ENCODE assay signal across 8 mouse cellular contexts in genomic region chr13:91370021-91370420, GRCm38 (mm10).
DNase-seq lines count a peak whose midpoint lies in the region; ATAC-seq and TF ChIP-seq lines count a peak whose summit lies in the region.

No protein-coding gene starts in this region.

- no peaks in the 10 kb centered on the region for H3K9me3 ChIP-seq in lung, postnatal 0 days (ENCODE audit: low read length)
- no peaks in the 10 kb centered on the region for H3K9me3 ChIP-seq in heart, embryonic 15.5 days (replicated peaks)
- H3K9me3 ChIP-seq in liver, embryonic 16.5 days (replicated peaks; ENCODE audit: control insufficient read depth, low read length): no peaks in the 10 kb centered on the region

- no peaks in the 10 kb centered on the region for H3K36me3 ChIP-seq in lung, postnatal 0 days (ENCODE audit: insufficient read depth, low read length)
- no peaks in the 10 kb centered on the region for H3K36me3 ChIP-seq in heart, embryonic 15.5 days
- no peaks in the 10 kb centered on the region for H3K36me3 ChIP-seq in liver, embryonic 16.5 days (ENCODE audit: control insufficient read depth, insufficient read depth)

- H3K4me1 ChIP-seq in lung, postnatal 0 days (ENCODE audit: insufficient read depth, low read depth, low read length): peaks cover 16% of the 10 kb centered on the region; the same call in 1 of the 2 replicates
- no peaks in the 10 kb centered on the region for H3K4me1 ChIP-seq in lung, adult 2 months (ENCODE audit: control insufficient read depth, insufficient read depth, low read length)
- H3K4me1 ChIP-seq in heart, embryonic 15.5 days (replicated peaks): peaks cover 49% of the 10 kb centered on the region
- peaks cover 22% of the 10 kb centered on the region for H3K4me1 ChIP-seq in liver, embryonic 16.5 days (ENCODE audit: control insufficient read depth, low read depth, low read length)

- WGBS in lung, postnatal 0 days: 42% methylated on average over 3 of the region's 3 CpGs
- WGBS in lung, adult 2 months: 51% methylated on average over 3 of the region's 3 CpGs
- 42% methylated on average over 3 of the region's 3 CpGs for WGBS in heart, embryonic 15.5 days
- WGBS in liver, embryonic 16.5 days (ENCODE audit: insufficient replicate concordance): 43% methylated on average over 3 of the region's 3 CpGs

- no peaks in the 10 kb centered on the region for H3K27me3 ChIP-seq in lung, postnatal 0 days (replicated peaks; ENCODE audit: insufficient read depth, low read length)
- no peaks in the 10 kb centered on the region for H3K27me3 ChIP-seq in heart, embryonic 15.5 days
- H3K27me3 ChIP-seq in liver, embryonic 16.5 days (ENCODE audit: control insufficient read depth, insufficient read depth, low read depth, low read length): no peaks in the 10 kb centered on the region

- no peak for DNase-seq in lung, postnatal 0 days (ENCODE audit: low spot score)
- DNase-seq in lung, adult 2 months: no peak
- peak; percentile 34 to 38 for DNase-seq in thymus, postnatal 36 days
- DNase-seq in layer of hippocampus, adult 8-10 months (ENCODE audit: low spot score in 2 of 2): no peak
- no peak for DNase-seq in right cerebral cortex, postnatal 25 days

- no peak for ATAC-seq in lung, postnatal 0 days
- ATAC-seq in heart, embryonic 15.5 days (replicated peaks; ENCODE audit: insufficient number of reproducible peaks, insufficient read depth, low FRiP score, low read depth): no peak
- no peak for ATAC-seq in liver, embryonic 16.5 days (ENCODE audit: low read depth)
- no peak for ATAC-seq in megakaryocyte progenitor cell, adult 5-6 weeks (replicated peaks; ENCODE audit: poor library complexity)

- H3K4me2 ChIP-seq in lung, postnatal 0 days (replicated peaks; ENCODE audit: low read depth, low read length): peak overlapping the region; percentile 85
- H3K4me2 ChIP-seq in heart, embryonic 15.5 days: peak overlapping the region; percentile 88
- peak overlapping the region; percentile 85 for H3K4me2 ChIP-seq in liver, embryonic 16.5 days (ENCODE audit: low read depth, low read length)

- no peak overlapping the region for H3K9ac ChIP-seq in lung, postnatal 0 days (replicated peaks; ENCODE audit: low read depth)
- H3K9ac ChIP-seq in heart, embryonic 15.5 days: peak overlapping the region; percentile 73; the same call in 1 of the 2 replicates
- peak overlapping the region; percentile 72; the same call in 1 of the 2 replicates for H3K9ac ChIP-seq in liver, embryonic 16.5 days (ENCODE audit: low read depth, low read length)

- H3K27ac ChIP-seq in lung, postnatal 0 days (ENCODE audit: low read length): peak overlapping the region; percentile 98
- peak overlapping the region; percentile 98 for H3K27ac ChIP-seq in heart, embryonic 15.5 days
- peak overlapping the region; percentile 79; the same call in 1 of the 2 replicates for H3K27ac ChIP-seq in liver, embryonic 16.5 days (ENCODE audit: low read length)

- no peak for TF ChIP-seq POLR2A in lung, adult 2 months (IDR thresholded peaks at IDR 0.05; ENCODE audit: borderline replicate concordance, extremely low read depth, low read depth, low read length)

- no peak overlapping the region for H3K4me3 ChIP-seq in lung, postnatal 0 days (ENCODE audit: low read depth, low read length)
- H3K4me3 ChIP-seq in lung, adult 2 months (replicated peaks; ENCODE audit: extremely low read depth, low read depth, low read length): no peak overlapping the region
- H3K4me3 ChIP-seq in heart, embryonic 15.5 days: peak overlapping the region; percentile 55
- peak overlapping the region; percentile 65 for H3K4me3 ChIP-seq in liver, embryonic 16.5 days (ENCODE audit: low read depth, low read length)

- no peak for TF ChIP-seq CTCF in lung, postnatal 0 days (IDR thresholded peaks at IDR 0.05)
- TF ChIP-seq CTCF in lung, adult 2 months (IDR thresholded peaks at IDR 0.05; ENCODE audit: insufficient read depth, low read length): no peak

- no peak for TF ChIP-seq EP300 in lung, postnatal 0 days (IDR thresholded peaks at IDR 0.05)

Comparison
In these comparisons a context has a peak if more than half of its experiments do, and no peak if none do; other contexts are left out.
1. DNase-seq: peak in thymus, postnatal 36 days (2 of 2); none in lung, postnatal 0 days (single experiment), lung, adult 2 months (single experiment), layer of hippocampus, adult 8-10 months (0 of 2) and right cerebral cortex, postnatal 25 days (single experiment).
2. H3K4me3 ChIP-seq: peak in heart, embryonic 15.5 days (single experiment) and liver, embryonic 16.5 days (single experiment); none in lung, postnatal 0 days (single experiment) and lung, adult 2 months (single experiment).
3. Peak in every context shown above with its lines, with median percentiles within 50 percentile points of each other: H3K27ac ChIP-seq and H3K4me2 ChIP-seq.